Mouse (Mus musculus): Measurements from ENCODE around the gene Cant1.

DNA sequence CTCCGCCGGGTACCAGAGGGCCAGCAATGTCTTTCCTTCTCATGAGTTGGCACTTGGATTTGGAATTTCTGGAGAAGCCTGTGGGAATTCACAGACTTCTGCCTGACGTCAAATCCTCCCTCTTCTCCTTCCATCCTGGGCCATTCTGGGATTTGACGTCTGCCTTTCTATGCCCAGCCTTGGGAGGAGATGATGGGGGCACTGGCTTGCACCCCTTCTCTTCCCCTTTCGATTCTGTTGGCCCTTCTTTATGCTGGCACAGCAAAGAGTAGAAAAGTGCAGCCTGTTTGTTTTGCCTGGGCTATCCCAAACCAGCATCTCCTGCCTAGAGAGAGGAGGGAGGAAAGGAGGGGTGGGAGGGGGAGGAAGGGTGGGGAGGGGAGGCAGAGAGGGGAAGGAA, 7.9 kb upstream of the Cant1 start:
- no peak for TF ChIP-seq POLR2A (IDR thresholded peaks at IDR 0.05; ENCODE audit: low read depth, low read length)
- no peak for TF ChIP-seq CTCF (IDR thresholded peaks at IDR 0.05; ENCODE audit: borderline replicate concordance, insufficient read depth, low read length)

Measured in embryonic fibroblast, embryonic 13.5 days (primary cell).